Mouse (Mus musculus): ENCODE data around the gene Adamts9.

The Adamts9 gene

GRCm38 (mm10) chr6:92728084-92728483 is 215.2 kb downstream of the Adamts9 start:
- peak; percentile 84 for DNase-seq (ENCODE audit: low read depth, low spot score)

- no peak for DNase-seq (ENCODE audit: low read depth, low spot score)
These were observed 215.8 kb downstream of the Adamts9 start for GRCm38 (mm10) chr6:92727351-92727986.

DNA sequence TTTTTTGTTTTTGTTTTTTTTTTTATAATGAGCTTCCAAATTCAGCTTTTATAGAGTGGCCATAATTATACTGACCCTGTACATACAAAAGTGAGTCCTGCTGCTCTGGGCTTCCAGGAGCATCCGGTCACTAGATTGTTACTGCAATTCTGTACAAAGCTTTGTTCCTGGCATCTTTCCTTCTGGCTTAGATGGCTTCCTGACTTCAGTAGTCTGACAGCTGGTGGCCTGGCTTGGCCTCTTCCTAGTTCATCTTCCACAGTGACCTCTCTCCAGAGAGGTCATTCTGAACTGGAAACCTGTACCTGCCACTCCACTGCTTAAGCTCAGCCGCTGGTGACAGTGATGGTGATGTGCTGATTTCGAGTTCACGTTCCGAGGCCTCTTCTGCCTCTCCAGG is 217.2 kb downstream of the Adamts9 start:
- DNase-seq (ENCODE audit: low read depth, low spot score), result no peak

DNA sequence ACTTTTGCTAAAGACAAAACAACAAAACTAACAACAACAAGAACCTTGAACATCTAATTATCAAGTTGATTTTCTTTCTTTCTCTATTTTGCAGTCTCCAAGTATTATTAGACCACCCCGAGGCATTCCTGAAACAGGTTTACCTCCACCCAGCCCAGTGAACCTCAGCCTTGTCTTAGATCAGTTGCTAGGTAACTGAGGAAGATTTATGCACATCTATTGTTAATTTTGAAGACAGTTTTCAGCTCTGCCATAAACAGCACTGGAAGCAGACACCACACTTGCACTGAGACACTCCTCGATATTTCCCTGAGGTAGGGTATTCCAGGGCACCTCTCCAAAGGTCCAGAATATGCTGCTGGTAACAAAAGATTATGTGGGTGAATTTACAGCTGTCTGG is 218.9 kb downstream of the Adamts9 start:
- no peak for DNase-seq (ENCODE audit: low read depth, low spot score)
